Mouse (Mus musculus) neural tube, embryonic 12.5 days (tissue): Measurements from ENCODE around the gene Slc8a2. TPM values are rescaled to one million over a fixed set of nuclear protein-coding genes. Genes with fewer than 3 reads are reported as not detected.
A peak's percentile ranks its signal among the peaks of the same experiment; 100 is the strongest.

ENCODE experiments used
- ATAC-seq: fragments of 200-750 bp; cut with Nextera tagmentation; 2 replicates; pipeline ENCODE4 v1.8.0; 2017; ENCODE audit warnings: low read depth, mild to moderate bottlenecking, moderate TSS enrichment, moderate library complexity; ENCODE audit not compliant: low FRiP score
- H3K27ac ChIP-seq: fragments of 300-500 bp; sonication (generic); 2 replicates; pipeline ENCODE4 v1.5.1; 2016
- H3K27me3 ChIP-seq: fragments of 300-500 bp; sonication (generic); replicated peaks from 2 replicates; pipeline ENCODE4 v1.6.1; 2016; ENCODE audit warnings: mild to moderate bottlenecking
- H3K36me3 ChIP-seq: fragments of 300-500 bp; sonication (generic); 2 replicates; pipeline ENCODE4 v1.6.1; 2016; ENCODE audit warnings: mild to moderate bottlenecking
- H3K4me1 ChIP-seq: fragments of 300-500 bp; sonication (generic); 2 replicates; pipeline ENCODE4 v1.6.1; 2016
- H3K4me2 ChIP-seq: fragments of 300-500 bp; sonication (generic); replicated peaks from 2 replicates; pipeline ENCODE4 v1.6.1; 2016; ENCODE audit warnings: mild to moderate bottlenecking
- H3K4me3 ChIP-seq: fragments of 300-500 bp; sonication (generic); 2 replicates; pipeline ENCODE4 v1.5.1; 2016
- H3K9ac ChIP-seq: fragments of 300-500 bp; sonication (generic); 2 replicates; pipeline ENCODE4 v1.6.1; 2016; ENCODE audit warnings: mild to moderate bottlenecking
- H3K9me3 ChIP-seq: fragments of 300-500 bp; sonication (generic); 2 replicates; pipeline ENCODE4 v1.6.1; 2016; ENCODE audit warnings: mild to moderate bottlenecking
- WGBS: fragments of 180-500 bp; shearing (Covaris S2); methylation state at CpG from one replicate; pipeline ENCODE4 v1.1.7; 2016; 5-methylcytosine and 5-hydroxymethylcytosine counted together
- polyA plus RNA-seq: library from polyadenylated mRNA; unstranded; fragments of >200 nt; fragmentation: Nextera tagmentation; extraction: Ambion mirVana; gene quantifications from 2 replicates; pipeline ENCODE4 v1.2.1, GENCODE M21; 2016

The Slc8a2 gene
- polyA plus RNA-seq: 1.2 and 1.8 TPM in 2 replicates

DNA sequence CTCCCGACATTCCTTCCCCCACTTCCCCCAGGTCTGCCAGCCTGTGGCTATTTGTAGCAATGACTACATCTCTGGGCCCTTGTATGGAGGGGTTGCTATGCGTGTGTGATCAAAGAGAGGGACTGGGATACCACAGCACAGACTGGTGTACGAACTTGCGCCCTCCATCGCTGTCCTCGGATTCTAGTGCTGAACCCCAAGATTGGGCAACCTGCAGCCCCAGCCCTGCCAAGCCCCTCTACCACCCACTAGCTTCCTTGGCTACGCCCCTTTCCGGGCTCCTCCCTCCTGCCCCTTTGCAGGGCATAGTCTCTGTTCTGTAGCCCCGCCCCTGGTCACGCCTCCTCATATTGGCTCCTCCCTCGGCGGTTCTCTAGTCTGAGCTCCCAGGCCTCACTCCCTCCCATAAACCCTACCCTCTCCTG is at the start of gene Slc8a2:
Gene Slc8a2, plus strand, starts transcription at position 406 of the 425 bp plus-strand sequence.
- 3% methylated on average over 12 of the region's 12 CpGs for WGBS
- H3K4me1 ChIP-seq: peaks cover 51% of the 10 kb centered on the region
- ATAC-seq: peak; percentile 83

DNA sequence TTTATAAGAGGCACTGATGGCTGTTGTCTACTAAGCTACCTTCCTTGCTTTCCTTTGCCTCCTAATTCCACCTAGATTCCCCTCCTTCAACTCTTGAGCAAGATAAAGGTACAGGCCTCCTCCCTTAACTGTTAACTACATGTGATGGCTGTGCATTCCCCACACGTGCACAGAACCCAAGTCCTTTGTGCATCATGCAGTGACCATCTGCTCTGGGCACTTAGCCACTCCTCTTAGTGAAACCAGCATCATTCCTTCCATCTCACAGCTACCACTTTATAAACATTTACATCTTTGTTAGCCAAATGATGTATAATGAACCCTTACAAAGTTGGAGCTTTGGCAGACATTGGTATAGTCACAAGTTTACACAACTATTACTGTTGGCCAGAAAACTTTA is 49.7 kb upstream of the Slc8a2 start:
- Histone ChIP-seq H3K27ac (no peak overlapping the region), H3K4me1 (no peaks in the 10 kb centered on the region), H3K4me3 (no peak overlapping the region), H3K36me3 (no peaks in the 10 kb centered on the region), H3K9ac (no peak overlapping the region), H3K4me2 (no peak overlapping the region), H3K27me3 (peaks cover 3% of the 10 kb centered on the region), H3K9me3 (no peaks in the 10 kb centered on the region)
- 74% methylated on average over 1 of the region's 1 CpGs for WGBS
- ATAC-seq: no peak

More for the DNA sequence above, at the start of gene Slc8a2:
- H3K4me3 ChIP-seq: peak within 1 kb of the TSS; percentile 78
- peak within 1 kb of the TSS; percentile 91 for H3K9ac ChIP-seq
- H3K36me3 ChIP-seq: peaks cover 9% of the 10 kb centered on the region
- H3K4me2 ChIP-seq: peak within 1 kb of the TSS; percentile 82
- no peaks in the 10 kb centered on the region for H3K9me3 ChIP-seq
- no peaks in the 10 kb centered on the region for H3K27me3 ChIP-seq
- H3K27ac ChIP-seq: peak within 1 kb of the TSS; percentile 91

DNA sequence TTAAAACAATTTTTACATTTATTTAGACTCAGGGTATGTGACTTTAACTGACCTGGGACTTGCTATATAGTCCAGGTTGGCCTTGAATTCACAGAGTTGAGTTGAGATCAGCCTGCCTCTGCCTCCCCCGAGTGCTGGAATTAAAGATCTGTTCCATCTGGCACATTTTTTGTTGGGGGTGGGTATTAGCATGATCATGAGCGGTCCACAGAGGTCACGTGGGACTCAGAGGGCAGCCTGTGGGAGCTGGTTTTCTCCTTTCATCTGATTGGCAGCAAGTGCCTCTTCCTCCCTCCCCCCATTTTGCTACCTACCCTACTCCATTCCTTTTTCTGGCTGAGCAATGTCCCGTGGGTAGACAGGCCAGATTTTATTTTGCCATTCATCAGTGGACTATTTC is 49.0 kb upstream of the Slc8a2 start:
- WGBS: 69% methylated on average over 4 of the region's 4 CpGs
- Histone ChIP-seq H3K4me1 (no peaks in the 10 kb centered on the region), H3K36me3 (no peaks in the 10 kb centered on the region), H3K4me2 (no peak overlapping the region), H3K9ac (no peak overlapping the region), H3K4me3 (no peak overlapping the region), H3K27ac (no peak overlapping the region), H3K9me3 (no peaks in the 10 kb centered on the region), H3K27me3 (peaks cover 3% of the 10 kb centered on the region)
- ATAC-seq: no peak

DNA sequence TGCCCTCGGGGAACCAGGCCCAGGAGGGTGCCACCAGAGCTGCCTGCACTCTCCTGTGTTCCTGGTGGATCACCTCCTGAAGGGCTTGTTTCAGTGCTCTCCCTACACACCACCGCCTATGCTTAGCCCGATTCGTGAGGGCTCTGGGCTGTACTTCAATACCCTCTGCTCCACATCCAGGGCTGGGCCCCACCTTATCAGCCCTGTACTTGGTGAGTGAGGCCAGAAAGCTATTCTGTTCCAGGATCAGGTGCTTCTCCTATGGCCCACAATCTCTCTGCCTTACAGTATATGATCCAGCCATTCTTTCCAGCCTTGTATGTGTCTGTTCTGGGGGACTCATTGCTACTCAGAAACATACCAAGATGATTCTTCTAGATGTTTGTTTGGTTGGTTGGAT is 46.3 kb upstream of the Slc8a2 start:
- no peaks in the 10 kb centered on the region for H3K4me1 ChIP-seq
- H3K4me2 ChIP-seq: no peak overlapping the region
- no peak overlapping the region for H3K4me3 ChIP-seq
- H3K36me3 ChIP-seq: no peaks in the 10 kb centered on the region
- peaks cover 3% of the 10 kb centered on the region; the same call in 1 of the 2 replicates for H3K27me3 ChIP-seq
- ATAC-seq: no peak
- no peaks in the 10 kb centered on the region for H3K9me3 ChIP-seq
- H3K27ac ChIP-seq: no peak overlapping the region
- H3K9ac ChIP-seq: no peak overlapping the region
- 72% methylated on average over 4 of the region's 4 CpGs for WGBS

DNA sequence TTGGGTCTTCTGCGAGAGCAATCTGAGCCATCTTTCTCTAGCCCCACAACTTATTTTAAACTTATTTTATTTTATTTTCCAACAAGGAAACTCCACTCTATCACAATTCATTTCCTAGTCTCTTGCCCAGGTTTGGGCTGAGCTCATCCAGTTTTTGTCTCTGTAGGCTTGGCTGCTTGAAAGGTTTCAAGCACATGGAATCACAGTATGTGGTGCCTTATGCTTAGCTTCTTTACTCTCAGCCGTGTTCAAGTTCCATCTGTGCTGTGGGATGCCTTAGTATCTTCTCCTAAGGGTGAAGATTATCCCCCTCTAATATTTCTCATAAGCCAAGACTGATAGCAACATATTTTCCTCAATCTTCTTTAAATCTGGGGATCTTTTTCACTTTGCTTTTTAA is 42.0 kb upstream of the Slc8a2 start:
- no peaks in the 10 kb centered on the region for H3K4me1 ChIP-seq
- WGBS: 79% methylated on average over 2 of the region's 2 CpGs

DNA sequence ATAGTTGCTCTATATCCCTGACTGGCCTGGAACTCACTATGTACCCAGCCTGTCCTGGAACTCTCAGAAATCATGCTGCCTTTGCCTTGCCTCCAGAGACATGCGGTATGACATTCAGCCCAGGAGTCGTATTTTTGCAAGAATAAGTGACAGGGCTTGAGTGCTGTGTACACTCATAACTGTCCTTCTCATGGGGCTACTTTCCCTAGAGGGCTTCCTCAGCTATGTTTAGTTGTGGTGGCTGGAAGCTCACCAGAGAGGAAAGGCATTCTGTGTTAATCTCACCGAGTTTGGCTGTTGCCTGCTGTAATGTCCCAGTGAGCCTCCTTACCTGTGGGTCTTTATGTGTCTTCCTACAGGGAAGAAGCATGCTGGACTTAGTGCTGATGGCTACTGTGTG is 35.0 kb upstream of the Slc8a2 start:
- Histone ChIP-seq H3K27me3 (no peaks in the 10 kb centered on the region), H3K4me1 (peaks cover 7% of the 10 kb centered on the region), H3K4me3 (no peak overlapping the region), H3K27ac (no peak overlapping the region), H3K9me3 (no peaks in the 10 kb centered on the region), H3K4me2 (no peak overlapping the region), H3K9ac (no peak overlapping the region), H3K36me3 (no peaks in the 10 kb centered on the region)
- ATAC-seq: no peak
- 73% methylated on average over 3 of the region's 3 CpGs for WGBS

More for the DNA sequence above, 42.0 kb upstream of the Slc8a2 start:
- Histone ChIP-seq H3K9ac (no peak overlapping the region), H3K27ac (no peak overlapping the region), H3K36me3 (no peaks in the 10 kb centered on the region), H3K9me3 (no peaks in the 10 kb centered on the region), H3K4me2 (no peak overlapping the region), H3K27me3 (peaks cover 3% of the 10 kb centered on the region; the same call in 1 of the 2 replicates), H3K4me3 (no peak overlapping the region)
- no peak for ATAC-seq

DNA sequence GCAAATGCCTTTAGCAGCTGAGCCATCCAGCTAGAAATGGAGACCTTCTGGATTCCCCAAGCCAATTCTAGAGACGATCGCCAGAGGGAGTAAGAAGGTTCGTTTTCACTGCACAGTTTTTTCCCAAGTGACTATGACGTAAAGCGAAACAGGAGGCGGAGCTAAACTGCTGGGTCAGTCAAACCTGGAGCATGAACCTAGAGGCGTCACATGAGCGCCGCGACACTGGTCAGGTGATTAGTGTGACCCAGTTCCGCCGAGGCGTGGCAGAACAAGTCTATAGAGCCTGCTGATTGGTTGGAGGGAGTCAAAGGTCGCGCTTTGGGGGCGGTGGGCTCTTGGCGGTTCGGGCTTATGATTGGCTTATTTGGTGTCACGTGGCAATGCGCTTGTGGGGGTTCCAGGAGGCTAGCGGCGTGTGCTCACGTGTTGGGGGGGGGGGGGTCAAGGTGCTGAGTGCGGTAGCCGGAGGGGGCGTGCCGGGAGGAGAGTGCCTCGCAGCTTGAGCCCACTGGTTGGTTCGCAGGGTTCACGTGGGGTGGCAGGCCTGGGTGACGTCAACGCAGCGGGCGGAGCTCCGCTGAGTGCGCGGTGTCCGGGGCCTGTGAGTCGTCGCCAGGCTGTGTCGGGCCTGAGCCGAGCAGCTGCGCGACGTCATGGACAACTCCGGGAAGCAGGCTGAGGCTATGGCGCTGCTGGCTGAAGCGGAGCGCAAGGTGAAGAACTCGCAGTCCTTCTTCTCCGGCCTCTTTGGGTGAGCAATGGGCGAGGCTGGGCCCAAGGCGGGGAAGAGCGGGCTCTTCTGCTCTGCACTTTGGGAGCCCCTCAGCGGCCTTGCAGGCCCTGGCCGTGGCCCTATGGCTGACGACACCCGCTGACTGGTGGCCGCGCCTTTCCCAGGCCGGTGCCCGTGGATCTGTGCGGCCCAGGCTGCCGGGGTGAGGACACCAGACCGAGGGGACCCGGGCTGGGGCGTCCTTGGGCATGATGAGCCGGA is 31.3 kb upstream of the Slc8a2 start, which contains the start of gene Napa:
Gene Napa, plus strand, starts transcription at position 438 of the 997 bp plus-strand sequence.
- WGBS: under 1% methylated on average over 68 of the region's 68 CpGs
- H3K9me3 ChIP-seq: no peaks in the 10 kb centered on the region
- H3K9ac ChIP-seq: peak within 1 kb of the TSS; percentile 97
- no peaks in the 10 kb centered on the region for H3K27me3 ChIP-seq
- H3K4me1 ChIP-seq: peaks cover 29% of the 10 kb centered on the region
- peak within 1 kb of the TSS; percentile 98 for H3K4me2 ChIP-seq
- peak; percentile 98 for ATAC-seq
- peak within 1 kb of the TSS; percentile 92 for H3K4me3 ChIP-seq
- peak within 1 kb of the TSS; percentile 79 for H3K27ac ChIP-seq
- peaks cover 9% of the 10 kb centered on the region for H3K36me3 ChIP-seq

DNA sequence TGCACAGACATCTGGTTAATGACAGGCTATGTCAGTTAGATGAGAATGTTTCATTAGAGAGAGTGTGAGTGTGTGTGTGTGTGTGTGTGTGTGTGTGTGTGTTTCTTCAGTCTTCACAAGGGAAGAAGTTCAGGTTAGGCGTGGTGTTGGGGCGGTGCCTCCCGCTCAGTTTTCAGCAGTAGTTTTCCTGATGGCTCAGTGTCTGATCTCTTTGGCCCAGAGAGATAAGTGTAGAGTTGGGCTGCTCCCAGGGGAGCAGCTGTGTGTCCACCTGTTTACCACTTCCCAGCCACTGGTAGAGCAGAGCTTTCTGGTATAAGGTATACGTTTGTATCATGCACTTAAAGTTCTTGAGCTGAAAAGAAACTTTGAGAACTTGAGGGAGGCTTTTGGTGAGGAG is 29.7 kb upstream of the Slc8a2 start:
- Histone ChIP-seq H3K4me1 (peaks cover 38% of the 10 kb centered on the region), H3K27ac (no peak overlapping the region), H3K9me3 (no peaks in the 10 kb centered on the region), H3K4me2 (peak overlapping the region; percentile 98), H3K27me3 (no peaks in the 10 kb centered on the region), H3K9ac (peak overlapping the region; percentile 97; the same call in 1 of the 2 replicates), H3K36me3 (peaks cover 17% of the 10 kb centered on the region), H3K4me3 (peak overlapping the region; percentile 92; the same call in 1 of the 2 replicates)
- 88% methylated on average over 4 of the region's 4 CpGs for WGBS
- no peak for ATAC-seq

DNA sequence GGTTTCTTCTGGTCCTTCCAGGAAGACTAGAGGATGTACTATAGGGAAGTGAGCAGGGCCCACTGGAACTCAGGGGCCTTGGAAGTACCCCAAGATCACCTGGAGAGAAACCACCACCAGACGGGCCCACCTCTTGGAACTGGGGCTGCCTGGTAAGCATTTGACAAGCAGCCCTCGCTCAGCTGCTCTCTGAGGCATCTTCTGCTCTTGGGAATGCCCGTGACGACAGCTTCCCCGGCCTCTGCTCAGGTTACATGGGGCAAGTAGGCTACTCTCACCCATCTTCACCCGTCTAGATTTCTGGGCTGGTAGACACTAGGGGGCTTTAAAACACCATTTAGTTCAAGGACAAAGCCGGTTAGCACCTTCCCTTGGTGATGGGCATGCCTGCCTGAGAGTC is 28.5 kb upstream of the Slc8a2 start:
- Histone ChIP-seq H3K4me1 (peaks cover 38% of the 10 kb centered on the region), H3K4me3 (no peak overlapping the region), H3K9me3 (no peaks in the 10 kb centered on the region), H3K4me2 (no peak overlapping the region), H3K27ac (no peak overlapping the region), H3K9ac (no peak overlapping the region), H3K27me3 (no peaks in the 10 kb centered on the region), H3K36me3 (peaks cover 17% of the 10 kb centered on the region)
- no peak for ATAC-seq
- 84% methylated on average over 7 of the region's 7 CpGs for WGBS

DNA sequence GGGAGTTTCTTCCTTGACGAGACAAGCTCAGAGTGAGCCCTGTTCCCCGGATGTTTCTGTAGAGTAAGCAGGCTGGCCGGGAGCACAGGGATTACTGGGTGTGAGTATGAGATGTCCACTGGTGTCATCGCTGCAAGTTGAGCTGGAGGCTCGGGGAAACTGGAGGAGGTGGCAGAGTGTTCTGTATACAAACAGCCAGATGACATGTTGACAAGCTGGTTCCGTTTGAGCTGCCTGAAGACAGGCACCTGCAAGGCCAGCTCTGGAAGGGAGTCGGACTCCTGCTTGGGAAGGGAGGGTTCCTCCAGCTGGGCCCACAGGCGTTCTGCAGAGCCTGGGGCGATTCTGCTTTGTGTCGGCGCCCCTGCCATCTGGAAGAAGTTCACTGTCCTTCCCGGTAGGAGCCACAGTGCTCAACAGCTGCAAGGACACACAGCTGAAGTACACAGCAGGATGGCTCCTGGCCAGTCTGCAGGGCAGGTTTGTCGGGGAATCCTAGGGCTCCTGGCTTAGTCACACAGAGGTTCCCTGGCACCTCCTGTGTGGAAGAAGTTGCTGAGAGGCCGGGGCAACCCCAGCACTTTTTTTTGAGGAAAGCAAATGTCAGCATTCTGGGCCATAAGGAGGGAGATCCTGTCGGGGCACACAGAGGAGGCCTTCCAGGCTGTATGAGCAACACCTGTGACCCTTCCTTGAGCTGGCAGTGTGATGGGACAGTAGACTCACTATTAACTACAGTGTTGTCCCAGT is 27.7 kb upstream of the Slc8a2 start:
- Histone ChIP-seq H3K9ac (no peak overlapping the region), H3K4me2 (no peak overlapping the region), H3K27me3 (no peaks in the 10 kb centered on the region), H3K4me3 (no peak overlapping the region), H3K4me1 (peaks cover 38% of the 10 kb centered on the region), H3K36me3 (peaks cover 18% of the 10 kb centered on the region), H3K9me3 (no peaks in the 10 kb centered on the region), H3K27ac (no peak overlapping the region; the same call in 1 of the 2 replicates)
- no peak for ATAC-seq
- 74% methylated on average over 15 of the region's 15 CpGs for WGBS

DNA sequence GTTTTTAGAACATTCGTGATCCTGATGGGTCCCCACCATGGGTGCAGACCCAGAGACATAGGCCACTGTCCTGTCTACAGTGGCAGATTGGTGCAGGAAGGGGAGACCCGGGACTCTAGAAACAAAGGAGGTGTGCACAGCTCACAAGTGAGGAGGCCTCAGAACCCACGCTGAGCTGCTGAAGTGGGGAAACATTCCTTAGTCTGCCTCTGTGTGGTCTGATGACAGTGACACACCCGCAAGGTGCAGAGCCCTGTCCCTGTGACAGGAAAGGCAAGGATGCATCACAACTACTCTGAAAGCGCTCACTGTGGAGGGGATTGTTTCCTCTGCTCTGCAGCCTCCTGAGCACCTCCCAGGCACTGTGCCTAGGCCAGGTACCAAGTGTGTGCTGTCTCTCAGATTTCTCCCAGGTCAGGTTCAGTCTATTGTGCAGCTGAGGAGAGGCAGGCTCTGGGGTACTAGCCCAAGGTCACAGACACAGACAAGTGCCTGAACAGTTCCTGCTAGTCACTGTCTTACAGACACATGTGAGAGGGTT is 26.9 kb upstream of the Slc8a2 start:
- H3K27me3 ChIP-seq: no peaks in the 10 kb centered on the region
- H3K4me1 ChIP-seq: peaks cover 38% of the 10 kb centered on the region
- WGBS: 90% methylated on average over 5 of the region's 5 CpGs
- no peak for ATAC-seq
- no peaks in the 10 kb centered on the region for H3K9me3 ChIP-seq
- H3K4me2 ChIP-seq: no peak overlapping the region
- no peak overlapping the region for H3K4me3 ChIP-seq
- 0 out of 2 replicates have a peak overlapping the region, but pooled peaks have one; percentile 32 for H3K27ac ChIP-seq
- peaks cover 26% of the 10 kb centered on the region for H3K36me3 ChIP-seq
- no peak overlapping the region for H3K9ac ChIP-seq
